25 mouse cellular contexts compared by ENCODE assay signal in genomic region chr4:100244701-100245100, GRCm38 (mm10).
DNase-seq lines count a peak whose midpoint lies in the region; ATAC-seq lines count a peak whose summit lies in the region.
"Had no signal": no experiment of that assay in that cellular context is flagged by ENCODE, and none has a peak within 500 bp of the region (broad histone marks: within the 10 kb centered on the region; RNA-seq: fewer than 3 reads in every experiment).

No protein-coding gene starts in this region.

- no peak overlapping the region for H3K27ac ChIP-seq in kidney, embryonic 15.5 days
- no peak overlapping the region for H3K27ac ChIP-seq in limb, embryonic 15.5 days
- H3K27ac ChIP-seq: embryonic facial prominence, embryonic 13.5 days; forebrain, embryonic 10.5 days; forebrain, embryonic 13.5 days; hindbrain, embryonic 10.5 days; hindbrain, embryonic 14.5 days; hindbrain, postnatal 0 days had no signal

- no peaks in the 10 kb centered on the region for H3K36me3 ChIP-seq in kidney, embryonic 15.5 days
- H3K36me3 ChIP-seq in limb, embryonic 15.5 days = no peaks in the 10 kb centered on the region
- H3K36me3 ChIP-seq: embryonic facial prominence, embryonic 13.5 days; forebrain, embryonic 10.5 days; hindbrain, embryonic 10.5 days had no signal

- no peak overlapping the region for H3K4me3 ChIP-seq in kidney, embryonic 15.5 days (replicated peaks)
- H3K4me3 ChIP-seq in limb, embryonic 15.5 days = no peak overlapping the region
- H3K4me3 ChIP-seq: embryonic facial prominence, embryonic 13.5 days; forebrain, embryonic 10.5 days; forebrain, embryonic 13.5 days; hindbrain, embryonic 10.5 days had no signal

- no peaks in the 10 kb centered on the region for H3K27me3 ChIP-seq in kidney, embryonic 15.5 days
- H3K27me3 ChIP-seq in limb, embryonic 15.5 days = no peaks in the 10 kb centered on the region
- H3K27me3 ChIP-seq: embryonic facial prominence, embryonic 13.5 days; forebrain, embryonic 13.5 days had no signal

- H3K4me1 ChIP-seq in kidney, embryonic 15.5 days = peaks cover 27% of the 10 kb centered on the region
- peaks cover 5% of the 10 kb centered on the region; the same call in 1 of the 2 replicates for H3K4me1 ChIP-seq in limb, embryonic 15.5 days
- H3K4me1 ChIP-seq: forebrain, embryonic 10.5 days; forebrain, embryonic 13.5 days had no signal

- intact Hi-C loops in heart, postnatal 10 days (cut with DNase I) = no loop called here

- no peak overlapping the region for H3K9ac ChIP-seq in kidney, embryonic 15.5 days
- H3K9ac ChIP-seq in limb, embryonic 15.5 days = no peak overlapping the region
- H3K9ac ChIP-seq: embryonic facial prominence, embryonic 13.5 days; forebrain, embryonic 13.5 days; hindbrain, embryonic 14.5 days had no signal

- DNase-seq in heart, adult 11 months = peak; percentile 78
- DNase-seq in heart, postnatal 10 days = no peak
- DNase-seq in kidney, adult 18-20 months = no peak
- DNase-seq in brain, adult 2 months (ENCODE audit: low read depth, low spot score) = peak; percentile 12
- DNase-seq in urinary bladder, postnatal 4 days (ENCODE audit: low spot score in 2 of 2) = no peak
- DNase-seq: adrenal gland, adult 2 months; adrenal gland, postnatal 14 days; cerebellum, adult 18-20 months; cerebellum, adult 9-11 months; cerebellum, postnatal 25 days; gastrocnemius, postnatal 10 days; gastrocnemius, postnatal 36 days; heart, postnatal 36 days had no signal

- 44% methylated on average over 6 of the region's 6 CpGs for WGBS in kidney, embryonic 15.5 days
- whole genome bisulfite sequencing in limb, embryonic 15.5 days = 73% methylated on average over 6 of the region's 6 CpGs

- ATAC-seq in kidney, embryonic 15.5 days (replicated peaks; ENCODE audit: low FRiP score) = peak; percentile 55; the same call in 1 of the 2 replicates
- ATAC-seq in limb, embryonic 15.5 days (ENCODE audit: insufficient number of reproducible peaks, low FRiP score, low TSS enrichment, low read depth) = peak; percentile 61; the same call in 1 of the 2 replicates
- ATAC-seq: CD4-positive, CD25-positive, alpha-beta regulatory T cell, adult 4 months; forebrain, embryonic 13.5 days; forebrain, embryonic 16.5 days; hindbrain, postnatal 0 days; inflammation-experienced regulatory T-cells, adult 6 months had no signal

- H3K4me2 ChIP-seq in kidney, embryonic 15.5 days = no peak overlapping the region
- no peak overlapping the region for H3K4me2 ChIP-seq in limb, embryonic 15.5 days
- H3K4me2 ChIP-seq: embryonic facial prominence, embryonic 13.5 days; forebrain, embryonic 13.5 days; heart, embryonic 11.5 days; hindbrain, embryonic 14.5 days had no signal

- H3K9me3 ChIP-seq in kidney, embryonic 15.5 days (replicated peaks) = no peaks in the 10 kb centered on the region
- H3K9me3 ChIP-seq in limb, embryonic 15.5 days = no peaks in the 10 kb centered on the region
- H3K9me3 ChIP-seq: embryonic facial prominence, embryonic 13.5 days; forebrain, embryonic 10.5 days; forebrain, embryonic 13.5 days; hindbrain, embryonic 10.5 days had no signal

Comparison
In these comparisons a context has a peak if more than half of its experiments do, and no peak if none do; other contexts are left out.
1. DNase-seq: peak in heart, adult 11 months (single experiment) and brain, adult 2 months (single experiment); none in heart, postnatal 10 days (0 of 2), kidney, adult 18-20 months (single experiment) and urinary bladder, postnatal 4 days (0 of 2).